Mouse (Mus musculus): ENCODE results near the gene Creb3l4.

DNA sequence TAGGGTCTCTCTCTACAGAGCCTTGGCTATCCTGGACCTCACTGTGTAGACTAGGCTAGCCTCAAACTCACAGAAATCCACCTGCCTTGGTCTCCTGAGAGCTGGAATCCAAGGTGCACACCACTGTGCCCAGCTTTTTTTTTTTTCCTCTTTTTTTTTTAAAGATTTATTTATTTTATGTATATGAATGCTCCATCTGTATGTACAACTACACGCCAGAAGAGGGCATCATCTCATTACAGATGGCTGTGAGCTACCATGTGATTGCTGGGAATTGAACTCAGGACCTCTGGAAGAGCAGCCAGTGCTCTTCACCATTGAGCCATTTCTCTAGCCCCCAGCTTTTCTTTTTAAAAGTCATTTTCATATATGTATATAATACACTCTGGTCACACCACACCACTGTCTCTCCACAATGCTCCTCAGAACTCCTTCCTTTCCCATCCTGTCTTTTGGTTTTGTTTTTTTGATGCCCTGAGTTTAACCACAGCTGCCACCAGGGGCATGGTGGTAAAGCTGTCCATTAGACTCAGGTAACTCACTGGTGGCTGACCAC is 27.4 kb downstream of the Creb3l4 start:
- no peak for TF ChIP-seq POLR2A (IDR thresholded peaks at IDR 0.05; ENCODE audit: insufficient read depth, low read length)
- no peak for TF ChIP-seq CTCF (IDR thresholded peaks at IDR 0.05; ENCODE audit: low read depth, low read length)
- TF ChIP-seq EP300 (IDR thresholded peaks at IDR 0.05; ENCODE audit: insufficient read depth, low read depth, low read length), result no peak
